Mouse (Mus musculus) brain, embryonic 14.5 days (tissue): ENCODE results near the gene Cacul1.

Experiments used
- CTCF ChIP-seq: fragments of 200-500 bp; IDR thresholded peaks from 2 replicates; pipeline ENCODE4 v1.5.1; 2012; ENCODE audit warnings: inconsistent platforms, mild to moderate bottlenecking, moderate library complexity, borderline replicate concordance; ENCODE audit not compliant: insufficient read depth, insufficient read length; ENCODE audit errors: extremely low read depth
- POLR2A ChIP-seq: fragments of 200-500 bp; IDR thresholded peaks from 2 replicates; pipeline ENCODE4 v1.6.1; 2012; ENCODE audit warnings: mild to moderate bottlenecking, inconsistent platforms, borderline replicate concordance; ENCODE audit not compliant: poor library complexity, insufficient read depth, insufficient read length, severe bottlenecking; ENCODE audit errors: extremely low read depth

DNA sequence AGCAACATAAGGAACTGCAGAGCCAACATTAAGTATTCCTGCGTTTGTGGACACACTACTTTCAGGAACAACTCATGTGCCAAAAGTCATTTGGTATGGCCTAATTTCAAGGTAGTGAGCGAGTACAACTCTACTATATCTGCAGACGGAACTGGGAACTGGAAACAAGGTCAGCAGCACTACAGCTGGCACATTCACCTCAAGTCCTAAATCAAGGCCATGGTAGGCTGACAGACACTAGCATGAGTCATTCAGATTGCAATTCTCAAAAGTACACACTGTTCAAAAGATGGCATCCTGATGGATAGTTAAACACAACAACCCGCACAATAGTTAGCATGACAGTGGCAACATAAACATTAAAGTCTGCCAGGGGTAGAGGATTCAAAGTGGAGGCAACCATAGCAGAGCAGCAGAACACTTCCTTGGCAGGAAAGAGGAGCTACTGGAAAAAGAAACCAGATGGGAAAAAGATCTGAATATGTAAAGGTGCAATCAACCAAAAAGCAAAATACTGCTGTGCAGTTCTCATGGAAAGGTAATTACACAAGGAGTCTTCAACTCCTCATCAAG lies 25.9 kb downstream of the Cacul1 start:
- TF ChIP-seq POLR2A (no peak), CTCF (no peak)
